Mouse (Mus musculus): ENCODE measurements around the gene Nr4a1.

DNA sequence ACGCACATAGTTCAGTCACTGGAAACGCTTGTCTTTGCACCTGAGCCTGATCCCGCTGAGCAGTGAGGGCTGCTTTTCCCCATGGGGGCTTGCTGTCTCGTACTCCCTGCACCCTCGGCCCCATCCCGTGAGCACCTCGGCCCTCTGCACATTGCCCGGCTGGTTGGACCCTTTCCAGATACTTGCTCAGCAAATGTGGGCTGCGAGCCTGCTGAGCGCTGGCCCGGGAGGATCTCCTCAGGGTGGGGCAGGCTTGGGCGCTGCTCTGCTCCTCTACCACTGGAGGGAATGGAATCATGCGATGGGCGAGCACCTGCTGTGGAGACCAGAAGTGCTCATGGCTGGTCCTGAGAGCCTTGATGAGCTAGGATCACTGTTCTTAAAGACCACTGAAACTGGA, 41.6 kb upstream of the Nr4a1 start:
- no peak for TF ChIP-seq TAL1 (IDR thresholded peaks at IDR 0.05; ENCODE audit: low read length)
- TF ChIP-seq GATA1 (IDR thresholded peaks at IDR 0.05; ENCODE audit: low read length), result no peak

All from erythroblast, embryonic 14.5 days (primary cell).